Mouse (Mus musculus) CH12.LX (cell line): ENCODE measurements around the gene Tpra1.

Experiments
- SMC3 ChIP-seq: IDR thresholded peaks from 2 replicates; pipeline ENCODE4 v1.6.1; 2011; ENCODE audit warnings: low read depth, low read length, improper control_type of control experiment
- TCF12 ChIP-seq: IDR thresholded peaks from 2 replicates; pipeline ENCODE4 v1.6.1; 2014; ENCODE audit warnings: low read depth, mild to moderate bottlenecking, inconsistent platforms, low read length, improper control_type of control experiment
- ZC3H11A ChIP-seq: IDR thresholded peaks from 2 replicates; pipeline ENCODE4 v1.6.1; 2012; ENCODE audit warnings: low read depth, mild to moderate bottlenecking, inconsistent platforms, low read length, improper control_type of control experiment
- ZMIZ1 ChIP-seq: IDR thresholded peaks from 2 replicates; pipeline ENCODE4 v1.6.1; 2012; ENCODE audit warnings: low read depth, mild to moderate bottlenecking, inconsistent platforms, low read length, improper control_type of control experiment

GRCm38 (mm10) chr6:88874868-88875508 lies 27.1 kb upstream of the Tpra1 start, which contains the start of gene Podxl2:
- TF ChIP-seq SMC3 = no peak
- TF ChIP-seq ZC3H11A = no peak
- no peak for TF ChIP-seq ZMIZ1
- no peak for TF ChIP-seq TCF12
